Mouse (Mus musculus): ENCODE data around the gene Tmem209.

GRCm38 (mm10) chr6:30477784-30478183 is 31.8 kb downstream of the Tmem209 start:
- TF ChIP-seq CTCF (IDR thresholded peaks at IDR 0.05; ENCODE audit: low read depth), result no peak
- TF ChIP-seq EP300 (IDR thresholded peaks at IDR 0.05; ENCODE audit: low read depth), result no peak
